Mouse (Mus musculus): Measurements from ENCODE around the gene Hdgfl2. TPM values are rescaled to one million over a fixed set of nuclear protein-coding genes. Genes with fewer than 3 reads are reported as not detected.

The Hdgfl2 gene
- total RNA-seq (2015; ENCODE audit: low replicate concordance): 36.5 and 71.4 TPM in 2 replicates
- total RNA-seq (2017; ENCODE audit: low replicate concordance): 125 and 144 TPM in 2 replicates

- ATAC-seq (replicated peaks; ENCODE audit: low FRiP score, poor library complexity, severe bottlenecking): peak; percentile 79
Measured at GRCm38 (mm10) chr17:56078880-56079795, at the start of gene Hdgfl2. Gene Hdgfl2 (plus strand): TSS chr17:56079634.

DNA sequence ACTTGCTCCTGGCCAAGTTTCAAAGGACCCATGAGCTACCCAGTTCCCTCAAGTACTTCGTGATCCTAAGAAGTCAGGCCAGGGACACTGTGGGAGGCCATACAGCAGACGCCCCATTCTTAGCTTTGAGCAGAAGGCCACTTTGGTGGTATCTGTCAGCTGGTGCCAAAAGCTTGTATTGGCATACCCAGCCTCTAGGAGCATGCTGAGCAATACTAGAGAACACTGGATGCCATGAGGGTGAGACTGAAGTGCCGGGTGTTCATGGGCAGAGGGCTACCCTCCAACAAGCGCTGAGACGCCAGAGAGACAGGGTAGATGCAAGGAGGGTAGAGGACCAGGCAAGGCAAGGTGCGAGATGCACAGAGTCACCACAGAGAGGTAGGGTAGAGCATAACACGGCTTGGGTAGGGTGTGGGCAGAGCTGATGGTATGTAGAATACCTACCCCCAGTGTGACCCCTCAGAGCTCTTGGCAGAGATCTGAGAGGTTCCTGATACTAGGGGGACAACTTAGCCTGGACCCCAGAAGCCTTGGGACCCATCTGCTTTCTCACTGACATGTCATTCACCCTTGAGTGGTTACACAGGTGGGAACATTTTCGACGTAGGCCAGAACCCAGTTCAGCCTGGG is 49.1 kb upstream of the Hdgfl2 start:
- ATAC-seq (replicated peaks; ENCODE audit: low FRiP score, poor library complexity, severe bottlenecking): no peak

DNA sequence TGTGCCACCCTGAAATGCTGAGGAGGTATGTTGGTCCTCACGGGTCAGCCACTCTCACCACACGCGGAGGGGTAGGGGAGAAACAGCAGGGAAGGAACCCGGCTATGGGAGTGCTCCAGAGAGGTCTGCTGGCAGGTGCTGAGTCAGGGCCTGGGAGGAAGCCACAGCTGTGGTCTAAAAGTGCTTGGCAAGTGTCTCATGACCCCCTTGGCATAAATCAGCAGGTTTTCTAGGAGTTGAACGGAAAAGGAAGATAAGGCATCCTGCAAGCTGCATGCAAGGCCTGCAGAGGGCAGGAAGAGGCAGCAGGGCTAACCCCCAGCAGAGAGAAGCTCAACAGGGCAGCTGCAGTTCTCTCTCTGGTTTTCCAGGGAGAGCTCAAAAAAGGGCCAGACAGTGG is 48.5 kb upstream of the Hdgfl2 start:
- ATAC-seq (replicated peaks; ENCODE audit: low FRiP score, poor library complexity, severe bottlenecking): no peak

DNA sequence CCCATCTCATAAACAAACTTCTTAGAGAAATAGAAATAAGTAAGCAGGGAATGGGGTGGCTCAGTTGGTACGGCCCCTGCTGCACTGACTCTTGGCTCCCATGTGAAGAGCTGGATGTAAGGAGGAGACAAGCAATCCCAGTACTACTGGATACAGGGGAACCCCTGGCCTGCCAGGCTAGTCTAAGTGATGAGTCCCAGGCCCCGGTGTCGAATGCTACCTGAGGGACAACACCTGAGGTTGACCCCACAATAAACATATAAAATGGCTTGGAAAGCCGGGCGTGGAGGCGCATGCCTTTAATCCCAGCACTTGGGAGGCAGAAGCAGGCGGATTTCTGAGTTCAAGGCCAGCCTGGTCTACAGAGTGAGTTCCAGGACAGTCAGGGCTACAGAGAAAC is 48.0 kb upstream of the Hdgfl2 start:
- ATAC-seq (replicated peaks; ENCODE audit: low FRiP score, poor library complexity, severe bottlenecking): no peak

DNA sequence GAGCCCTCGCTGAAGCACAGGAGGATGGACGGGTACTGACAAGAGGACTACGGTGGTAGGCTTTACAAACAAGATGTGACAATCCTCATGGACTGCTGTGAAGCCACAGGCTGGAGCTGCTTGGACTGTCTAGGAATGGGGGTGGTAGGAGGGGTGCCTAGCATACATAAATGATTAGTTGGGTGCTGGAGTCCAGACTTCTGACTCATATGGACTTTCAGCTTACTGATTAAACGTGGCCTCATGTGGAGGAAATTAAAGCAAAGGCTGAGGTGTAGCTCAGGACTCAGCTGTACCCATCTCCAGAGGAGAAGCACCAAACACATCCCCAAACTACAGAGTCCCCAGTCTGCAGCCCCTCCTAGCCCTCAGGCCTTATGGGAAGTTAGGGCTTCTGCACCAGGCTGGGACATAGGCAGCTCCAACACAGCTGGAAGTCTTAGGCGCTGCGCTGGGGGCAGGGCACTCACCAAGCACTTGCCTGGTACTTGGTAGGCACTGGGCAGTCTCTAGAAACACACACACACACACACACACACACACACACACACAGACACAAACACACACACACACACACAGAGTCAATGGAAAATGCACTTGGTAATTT is 47.2 kb upstream of the Hdgfl2 start:
- ATAC-seq (replicated peaks; ENCODE audit: low FRiP score, poor library complexity, severe bottlenecking): no peak

GRCm38 (mm10) chr17:56032831-56033230 is 46.6 kb upstream of the Hdgfl2 start:
- no peak for ATAC-seq (replicated peaks; ENCODE audit: low FRiP score, poor library complexity, severe bottlenecking)

DNA sequence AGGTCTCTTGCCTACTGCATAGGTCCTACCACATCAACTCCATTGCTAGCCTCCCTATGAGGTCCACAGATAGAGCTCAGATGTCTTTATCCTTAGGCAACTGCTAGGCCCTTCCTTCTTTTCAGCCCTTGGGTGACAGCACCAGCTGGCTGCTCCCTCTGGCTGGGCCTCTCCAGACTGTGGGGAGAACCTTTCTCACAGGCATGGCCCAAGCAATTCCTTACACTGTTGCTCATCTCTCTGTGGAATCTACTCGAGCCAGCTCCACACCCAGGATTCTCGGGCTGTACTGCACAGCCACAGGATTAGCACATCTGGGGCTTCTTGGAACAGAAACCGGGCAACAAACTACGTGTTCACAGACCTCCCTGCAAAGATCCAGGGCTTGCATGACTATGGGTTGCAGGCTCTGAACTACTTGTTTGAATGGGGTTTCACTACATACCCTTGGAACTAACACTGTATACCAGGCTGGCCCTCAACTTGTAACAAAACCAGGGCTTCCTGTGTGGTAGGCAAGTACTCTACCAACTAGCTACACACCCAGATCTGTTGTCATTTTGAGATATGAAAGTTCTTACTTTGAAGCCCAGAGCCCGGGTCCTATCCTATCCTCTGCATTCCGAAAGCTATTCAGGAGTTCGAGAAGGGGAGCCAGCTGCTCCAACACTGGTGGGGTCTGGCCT is 45.3 kb upstream of the Hdgfl2 start:
- no peak for ATAC-seq (replicated peaks; ENCODE audit: low FRiP score, poor library complexity, severe bottlenecking)

- ATAC-seq (replicated peaks; ENCODE audit: low FRiP score, poor library complexity, severe bottlenecking): no peak
Measured at GRCm38 (mm10) chr17:56034726-56035100, 44.7 kb upstream of the Hdgfl2 start.

- ATAC-seq (replicated peaks; ENCODE audit: low FRiP score, poor library complexity, severe bottlenecking): no peak
Measured at GRCm38 (mm10) chr17:56035216-56035615, 44.2 kb upstream of the Hdgfl2 start.

GRCm38 (mm10) chr17:56036176-56036900 is 43.1 kb upstream of the Hdgfl2 start, which contains the start of gene Sh3gl1:
Gene Sh3gl1 (minus strand): TSS chr17:56036635.
- peak; percentile 85 for ATAC-seq (replicated peaks; ENCODE audit: low FRiP score, poor library complexity, severe bottlenecking)

- ATAC-seq (replicated peaks; ENCODE audit: low FRiP score, poor library complexity, severe bottlenecking): no peak; the same call in 1 of the 2 replicates
Measured at GRCm38 (mm10) chr17:56036901-56037287, 42.5 kb upstream of the Hdgfl2 start.

- no peak for ATAC-seq (replicated peaks; ENCODE audit: low FRiP score, poor library complexity, severe bottlenecking)
Measured at GRCm38 (mm10) chr17:56038583-56039261, 40.7 kb upstream of the Hdgfl2 start.

DNA sequence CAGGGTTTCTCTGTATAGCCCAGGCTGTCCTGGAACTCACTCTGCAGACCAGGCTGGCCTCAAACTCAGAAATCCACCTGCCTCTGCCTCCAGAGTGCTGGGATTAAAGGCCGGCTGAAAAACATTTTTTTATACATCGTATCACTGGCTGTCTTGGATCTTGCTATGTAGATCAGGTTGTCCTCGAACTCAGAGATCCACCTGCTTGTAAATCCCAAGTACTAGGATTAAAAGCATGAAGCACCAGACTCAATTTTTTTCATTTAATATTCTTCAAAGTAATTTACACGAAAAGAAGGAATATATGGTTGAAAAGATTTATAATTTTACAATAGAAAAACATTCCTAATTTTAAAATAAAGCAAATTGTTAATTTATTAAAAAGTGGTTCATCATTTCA is 40.1 kb upstream of the Hdgfl2 start:
- no peak for ATAC-seq (replicated peaks; ENCODE audit: low FRiP score, poor library complexity, severe bottlenecking)

DNA sequence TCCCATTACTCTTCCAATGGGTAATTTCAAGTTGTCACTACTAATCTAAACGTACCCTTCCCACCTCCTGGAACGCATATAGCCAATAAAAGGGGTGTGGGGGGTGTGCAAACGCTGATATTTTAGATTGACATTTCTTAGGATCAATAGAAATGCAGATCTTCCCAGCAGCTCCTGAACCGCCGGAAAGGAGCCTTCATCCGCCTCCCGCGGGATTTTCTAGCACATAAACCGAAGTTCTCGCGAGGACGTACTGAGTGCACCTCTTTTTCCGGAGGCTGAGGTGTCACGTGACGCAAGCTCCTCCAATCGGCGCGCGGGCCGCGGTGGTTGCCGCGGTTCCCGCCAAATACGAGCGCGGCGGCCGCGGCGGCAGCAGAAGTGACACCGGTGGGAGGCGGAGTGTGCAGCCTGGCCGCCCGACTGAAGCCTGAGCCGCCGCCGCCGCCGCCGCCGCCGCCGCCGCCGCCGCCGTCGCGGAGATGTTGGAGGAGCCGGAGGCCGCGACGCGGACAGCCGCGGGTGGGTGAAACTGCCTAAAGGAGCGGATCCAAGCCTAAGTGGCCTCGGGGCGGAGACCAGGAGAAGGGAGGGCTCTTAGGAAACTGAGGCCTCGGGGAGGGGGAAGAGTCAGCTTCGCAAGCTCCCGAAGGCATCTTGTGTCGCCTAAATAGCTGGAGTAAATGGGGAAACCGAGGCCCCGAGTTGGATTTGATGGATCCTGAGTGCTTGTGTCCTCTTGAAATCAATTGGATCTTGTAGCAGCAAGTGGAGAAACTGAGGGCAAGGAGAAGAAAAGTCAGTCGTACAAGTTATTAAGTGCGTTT is 39.2 kb upstream of the Hdgfl2 start, which contains the start of gene Chaf1a:
TSS of gene Chaf1a (plus strand) at position 410 of the 827 bp plus-strand sequence.
- peak; percentile 81 for ATAC-seq (replicated peaks; ENCODE audit: low FRiP score, poor library complexity, severe bottlenecking)

GRCm38 (mm10) chr17:56040857-56041163 is 38.6 kb upstream of the Hdgfl2 start:
- no peak for ATAC-seq (replicated peaks; ENCODE audit: low FRiP score, poor library complexity, severe bottlenecking)

DNA sequence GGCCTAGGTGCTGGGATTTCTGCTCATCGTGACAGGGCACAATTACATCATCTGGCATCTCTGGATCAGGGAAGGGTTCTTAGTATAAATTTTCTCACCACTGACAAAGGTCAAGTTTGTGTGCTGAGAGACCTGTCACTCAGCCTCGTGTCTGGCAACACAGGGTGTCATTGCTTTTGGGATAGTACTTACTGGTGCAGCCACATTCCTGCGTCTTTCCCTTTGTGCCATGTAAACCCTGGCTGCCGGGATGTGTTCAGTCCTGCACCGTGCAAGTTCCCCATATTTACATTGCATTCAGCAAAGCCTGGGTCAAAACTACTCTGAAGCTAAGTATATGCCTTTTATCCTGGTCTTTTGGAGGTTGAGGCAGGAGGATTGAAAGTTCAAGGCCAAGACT is 28.1 kb upstream of the Hdgfl2 start:
- no peak for ATAC-seq (replicated peaks; ENCODE audit: low FRiP score, poor library complexity, severe bottlenecking)

DNA sequence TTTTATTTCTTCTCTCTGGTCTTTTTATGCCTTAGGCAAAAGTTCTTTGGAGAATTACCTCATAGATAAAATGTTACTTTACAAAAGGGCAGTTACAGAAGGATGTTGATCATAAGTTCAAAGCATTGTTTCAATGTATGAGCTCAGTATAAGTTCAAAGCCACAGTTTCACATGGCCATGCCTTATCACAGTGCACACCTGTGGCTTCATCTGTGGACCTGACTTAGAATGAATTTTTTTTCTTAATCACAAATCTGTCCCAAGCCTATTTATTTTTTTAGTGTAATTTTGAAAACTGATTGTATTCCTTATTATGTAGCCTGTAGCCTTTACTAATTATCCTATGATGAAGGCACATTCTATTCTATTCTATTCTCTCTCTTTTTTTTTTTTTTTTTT is 24.5 kb upstream of the Hdgfl2 start:
- ATAC-seq (replicated peaks; ENCODE audit: low FRiP score, poor library complexity, severe bottlenecking): no peak
